ENCODE assay signal across 9 mouse cellular contexts in genomic region chr14:75899566-75899965, GRCm38 (mm10). TPM values are rescaled to one million over a fixed set of nuclear protein-coding genes. Genes with fewer than 3 reads are reported as not detected.
A peak's percentile ranks its signal among the peaks of the same experiment; 100 is the strongest.
DNase-seq lines count a peak whose midpoint lies in the region; ATAC-seq lines count a peak whose summit lies in the region.
"Had no signal": no experiment of that assay in that cellular context is flagged by ENCODE, and none has a peak within 500 bp of the region (broad histone marks: within the 10 kb centered on the region; RNA-seq: fewer than 3 reads in every experiment).

No protein-coding gene starts in this region.

- DNase-seq in T-cell, adult 2 months (ENCODE audit: low spot score) = peak; percentile 67
- peak; percentile 86 to 94 for DNase-seq in cerebellum, postnatal 14 days
- DNase-seq in gastrocnemius, adult 18-20 months (ENCODE audit: low spot score) = peak; percentile 73
- peak; percentile 90 for DNase-seq in intestine, embryonic 14.5 days (ENCODE audit: low spot score)
- DNase-seq in left cerebral cortex, adult 9 months (ENCODE audit: low spot score in 2 of 2) = peak; percentile 71 to 95
- DNase-seq in midbrain, embryonic 10.5 days (ENCODE audit: low spot score) = peak; percentile 75
- peak; percentile 92 for DNase-seq in right cerebral cortex, postnatal 4 days
- DNase-seq in urinary bladder, postnatal 4 days (ENCODE audit: low spot score in 2 of 2) = peak; percentile 61 to 90

- peaks cover 16% of the 10 kb centered on the region for H3K36me3 ChIP-seq in intestine, embryonic 14.5 days (ENCODE audit: control insufficient read depth, insufficient read depth, low read length)
- peaks cover 36% of the 10 kb centered on the region for H3K36me3 ChIP-seq in midbrain, embryonic 10.5 days

- H3K4me3 ChIP-seq in intestine, embryonic 14.5 days (ENCODE audit: low read depth, low read length) = no peak overlapping the region
- H3K4me3 ChIP-seq in midbrain, embryonic 10.5 days = no peak overlapping the region
- H3K4me3 ChIP-seq: myocyte had no signal

- no peak overlapping the region for H3K9ac ChIP-seq in intestine, embryonic 14.5 days (ENCODE audit: low read length)

- H3K9me3 ChIP-seq in intestine, embryonic 14.5 days (ENCODE audit: control insufficient read depth, low read length) = no peaks in the 10 kb centered on the region
- H3K9me3 ChIP-seq in midbrain, embryonic 10.5 days (replicated peaks) = no peaks in the 10 kb centered on the region

- no peaks in the 10 kb centered on the region for H3K4me1 ChIP-seq in intestine, embryonic 14.5 days (replicated peaks; ENCODE audit: control insufficient read depth, insufficient read depth, low read length)
- H3K4me1 ChIP-seq in midbrain, embryonic 10.5 days = peaks cover 17% of the 10 kb centered on the region

- WGBS in intestine, embryonic 14.5 days = 26% methylated on average over 4 of the region's 4 CpGs
- WGBS in midbrain, embryonic 10.5 days = 31% methylated on average over 4 of the region's 4 CpGs

- no peaks in the 10 kb centered on the region for H3K27me3 ChIP-seq in intestine, embryonic 14.5 days (replicated peaks; ENCODE audit: control insufficient read depth, insufficient read depth, low read length)
- H3K27me3 ChIP-seq in midbrain, embryonic 10.5 days (ENCODE audit: low read depth, poor library complexity, severe bottlenecking) = no peaks in the 10 kb centered on the region

- ATAC-seq in intestine, embryonic 14.5 days (replicated peaks; ENCODE audit: low FRiP score, low TSS enrichment, low read depth) = 0 out of 2 replicates have a peak, but pooled peaks have one; percentile 60

- H3K27ac ChIP-seq in intestine, embryonic 14.5 days (ENCODE audit: low read depth) = no peak overlapping the region
- peak overlapping the region; percentile 39; the same call in 1 of the 2 replicates for H3K27ac ChIP-seq in midbrain, embryonic 10.5 days (replicated peaks)

- H3K4me2 ChIP-seq in intestine, embryonic 14.5 days (ENCODE audit: low read length) = no peak overlapping the region

RNA-seq across cellular contexts. Expression of gene Tpt1, which starts 54.7 kb away (rescaled TPM):
- 1,000 to 10,000 TPM; 3,564 to 3,853 TPM for total RNA-seq in gastrocnemius, adult 18-20 months (2021)
- 1,249 and 1,259 TPM in 2 replicates for polyA plus RNA-seq in intestine, embryonic 14.5 days (2014; fragmentation: Nextera tagmentation; extraction: Ambion mirVana)
- 805 and 934 TPM in 2 replicates for polyA plus RNA-seq in midbrain, embryonic 10.5 days (2016; fragmentation: Nextera tagmentation; extraction: Ambion mirVana)

RNA-seq across cellular contexts. Expression of gene Kctd4, which starts 55.2 kb away (rescaled TPM):
- not detected for total RNA-seq in gastrocnemius, adult 18-20 months (2021)
- polyA plus RNA-seq in intestine, embryonic 14.5 days (2014; fragmentation: Nextera tagmentation; extraction: Ambion mirVana) = 1.1 and 1.5 TPM in 2 replicates
- 0.42 and 0.60 TPM in 2 replicates for polyA plus RNA-seq in midbrain, embryonic 10.5 days (2016; fragmentation: Nextera tagmentation; extraction: Ambion mirVana)
